Mouse (Mus musculus) layer of hippocampus, adult 9-10 months (tissue): ENCODE measurements around the gene Naaladl1.

Source experiments
- DNase-seq: peaks from one replicate; pipeline ENCODE4 v3.0.0; 2022; ENCODE audit warnings: low spot score

The Naaladl1 gene

GRCm38 (mm10) chr19:6105586-6105985 is at the start of gene Naaladl1:
Naaladl1 (plus strand) TSS chr19:6105782.
- no peak for DNase-seq

GRCm38 (mm10) chr19:6056696-6057095 is 48.9 kb upstream of the Naaladl1 start:
- DNase-seq: no peak

- peak; percentile 87 for DNase-seq
Observed at GRCm38 (mm10) chr19:6057313-6058096, 48.1 kb upstream of the Naaladl1 start, which contains the start of the genes Mrpl49 and Fau. Mrpl49 (minus strand) TSS chr19:6057785. Fau (plus strand) TSS chr19:6057844.

GRCm38 (mm10) chr19:6058513-6058912 is 47.1 kb upstream of the Naaladl1 start:
- no peak for DNase-seq

GRCm38 (mm10) chr19:6058966-6059365 is 46.6 kb upstream of the Naaladl1 start:
- no peak for DNase-seq

- DNase-seq: peak; percentile 85
Observed at GRCm38 (mm10) chr19:6061021-6061533, 44.5 kb upstream of the Naaladl1 start, which contains the start of gene Znhit2. Znhit2 (plus strand) TSS chr19:6061192.

- no peak for DNase-seq
Observed at GRCm38 (mm10) chr19:6061641-6062302, 43.8 kb upstream of the Naaladl1 start.

GRCm38 (mm10) chr19:6062418-6062817 is 43.2 kb upstream of the Naaladl1 start:
- no peak for DNase-seq

GRCm38 (mm10) chr19:6063081-6063480 is 42.5 kb upstream of the Naaladl1 start:
- DNase-seq: no peak

- DNase-seq: no peak
Observed at GRCm38 (mm10) chr19:6066571-6066970, 39.0 kb upstream of the Naaladl1 start.

GRCm38 (mm10) chr19:6067011-6067723 is 38.4 kb upstream of the Naaladl1 start:
- no peak for DNase-seq

GRCm38 (mm10) chr19:6067724-6068415 is 37.7 kb upstream of the Naaladl1 start, which contains the start of gene Tm7sf2:
Tm7sf2 (minus strand) TSS chr19:6068373.
- DNase-seq: peak; percentile 63

- no peak for DNase-seq
Observed at GRCm38 (mm10) chr19:6068951-6069350, 36.6 kb upstream of the Naaladl1 start.

- no peak for DNase-seq
Observed at GRCm38 (mm10) chr19:6069851-6070250, 35.7 kb upstream of the Naaladl1 start.

- no peak for DNase-seq
Observed at GRCm38 (mm10) chr19:6070571-6071250, 34.9 kb upstream of the Naaladl1 start.

- DNase-seq: no peak
Observed at GRCm38 (mm10) chr19:6071261-6071660, 34.3 kb upstream of the Naaladl1 start.

GRCm38 (mm10) chr19:6073889-6074288 is 31.7 kb upstream of the Naaladl1 start:
- no peak for DNase-seq

- DNase-seq: peak; percentile 82
Observed at GRCm38 (mm10) chr19:6076564-6077393, 28.8 kb upstream of the Naaladl1 start, which contains the start of gene Vps51. Vps51 (minus strand) TSS chr19:6077231.

GRCm38 (mm10) chr19:6079983-6080480 is 25.6 kb upstream of the Naaladl1 start, which contains the start of gene Tmem262:
Tmem262 (plus strand) TSS chr19:6080033.
- no peak for DNase-seq

GRCm38 (mm10) chr19:6082156-6082555 is 23.4 kb upstream of the Naaladl1 start, which contains the start of gene Gm28374:
Gm28374 (minus strand) TSS chr19:6082256.
- DNase-seq: no peak
